Mouse (Mus musculus): ENCODE results near the gene Ttll1. TPM values are rescaled to one million over a fixed set of nuclear protein-coding genes. Genes with fewer than 3 reads are reported as not detected.
"Not testable (repeated sequence)": the region's sequence is repeated elsewhere in the genome, so short reads cannot be mapped to it uniquely, and the experiment has no call there.

Ttll1 gene
- total RNA-seq, 2 experiments from 2014 or later = 33.8 to 38.1 TPM

GRCm38 (mm10) chr15:83482645-83483224, 28.0 kb downstream of the Ttll1 start:
- DNase-seq = no peak

- DNase-seq = no peak
Measured at GRCm38 (mm10) chr15:83481236-83481780, 29.4 kb downstream of the Ttll1 start.

GRCm38 (mm10) chr15:83479818-83480217, 30.9 kb downstream of the Ttll1 start:
- DNase-seq = no peak

- no peak for DNase-seq
Measured at GRCm38 (mm10) chr15:83478096-83478495, 32.6 kb downstream of the Ttll1 start.

- DNase-seq = no peak
Measured at GRCm38 (mm10) chr15:83476593-83477273, 34.0 kb downstream of the Ttll1 start.

- no peak for DNase-seq
Measured at GRCm38 (mm10) chr15:83474466-83474836, 36.2 kb downstream of the Ttll1 start.

GRCm38 (mm10) chr15:83473832-83474465, 36.7 kb downstream of the Ttll1 start:
- no peak for DNase-seq

GRCm38 (mm10) chr15:83473251-83473650, 37.4 kb downstream of the Ttll1 start:
- no peak for DNase-seq

GRCm38 (mm10) chr15:83471476-83471875, 39.2 kb downstream of the Ttll1 start:
- DNase-seq = no peak

- no peak for DNase-seq
Measured at GRCm38 (mm10) chr15:83470443-83470842, 40.2 kb downstream of the Ttll1 start.

- DNase-seq = no peak
Measured at GRCm38 (mm10) chr15:83469279-83469821, 41.3 kb downstream of the Ttll1 start.

- DNase-seq = no peak
Measured at GRCm38 (mm10) chr15:83467232-83467966, 43.3 kb downstream of the Ttll1 start.

- DNase-seq = no peak
Measured at GRCm38 (mm10) chr15:83466331-83466730, 44.4 kb downstream of the Ttll1 start.

GRCm38 (mm10) chr15:83464905-83465650, 45.6 kb downstream of the Ttll1 start:
- no peak for DNase-seq

- peak; percentile 95 for DNase-seq
Measured at GRCm38 (mm10) chr15:83464083-83464904, 46.4 kb downstream of the Ttll1 start, which contains the start of gene Pacsin2. Gene Pacsin2 (minus strand): TSS chr15:83464606.

GRCm38 (mm10) chr15:83463369-83464082, 47.2 kb downstream of the Ttll1 start:
- DNase-seq = no peak

GRCm38 (mm10) chr15:83462349-83462748, 48.3 kb downstream of the Ttll1 start:
- DNase-seq = not testable (repeated sequence)

GRCm38 (mm10) chr15:83460891-83461290, 49.8 kb downstream of the Ttll1 start:
- no peak for DNase-seq

- no peak for DNase-seq
Measured at GRCm38 (mm10) chr15:83457541-83457940, 53.2 kb downstream of the Ttll1 start.

GRCm38 (mm10) chr15:83455637-83456036, 55.1 kb downstream of the Ttll1 start:
- no peak for DNase-seq

Measured in layer of hippocampus, postnatal 36 days (tissue).